Mouse (Mus musculus) Patski (cell line): ENCODE measurements around the gene Hspa12a. TPM values are rescaled to one million over a fixed set of nuclear protein-coding genes. Genes with fewer than 3 reads are reported as not detected.

ENCODE experiments used
- ATAC-seq: fragments of 100-300 bp; one replicate; pipeline ENCODE4 v1.8.0; 2021
- CTCF ChIA-PET: fragments of 350-600 bp; sonication (Branson Sonifier 250); formaldehyde crosslinking; loops from one replicate; lab custom pipeline; 2022; ENCODE audit warnings: inconsistent platforms; lab: Charles Lee
- POLR2A ChIA-PET: fragments of 350-600 bp; sonication (Branson Sonifier 250); formaldehyde crosslinking; loops from one replicate; lab custom pipeline; 2022; ENCODE audit warnings: antibody characterized with exemption, inconsistent platforms; lab: Charles Lee
- DNase-seq: peaks from one replicate; pipeline ENCODE4 v3.0.0-alpha.2; 2011; ENCODE audit warnings: low read depth, low spot score
- H3K27me3 ChIP-seq: fragments of 371-371 bp; one replicate; pipeline ENCODE4 v1.5.1; 2021
- CTCF ChIP-seq: fragments of 100-300 bp; IDR thresholded peaks from one replicate; pipeline ENCODE4 v1.5.1; 2021
- in situ Hi-C: fragments of 300-500 bp; cut with MboI; formaldehyde crosslinking; loops from 3 replicates; pipeline ENCODE4 v1.11.1; 2018; ENCODE audit warnings: low pct_unique_long_range_greater_than_20kb, mixed read lengths
- polyA plus RNA-seq: library from polyadenylated mRNA; unstranded; gene quantifications from one replicate; pipeline ENCODE4 v1.2.3, GENCODE M21; 2021

Gene Hspa12a
- polyA plus RNA-seq, 1 experiment from 2014 or later: 1.1 TPM

DNA sequence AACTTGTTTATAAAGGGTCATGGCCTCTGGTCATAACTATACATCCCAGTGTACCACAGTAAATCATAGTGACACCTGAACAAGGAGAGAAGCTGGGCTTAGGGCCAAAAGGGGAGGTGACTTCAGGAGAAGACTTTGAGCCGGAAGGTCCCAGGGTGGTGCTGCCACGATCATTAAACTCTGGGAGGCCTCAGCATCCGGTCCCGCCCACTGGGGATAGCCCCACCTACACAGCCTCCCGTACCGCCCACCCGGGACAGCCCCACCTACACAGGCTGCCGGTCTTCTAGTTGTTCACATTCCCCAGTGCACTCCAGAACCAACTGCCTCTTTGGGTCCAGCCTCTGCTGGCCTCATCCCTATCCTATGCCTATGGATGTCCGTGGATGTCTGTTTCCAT lies 184.0 kb downstream of the Hspa12a start, which contains the start of gene Pnliprp2:
Gene Pnliprp2 (plus strand): TSS at position 297 of the 400 bp plus-strand sequence.
- peaks cover 15% of the 10 kb centered on the region for H3K27me3 ChIP-seq
- no peak for TF ChIP-seq CTCF
- in situ Hi-C loops: no loop called here
- CTCF ChIA-PET: no interaction called here
- no peak for ATAC-seq
- POLR2A ChIA-PET: no interaction called here
- no peak for DNase-seq

DNA sequence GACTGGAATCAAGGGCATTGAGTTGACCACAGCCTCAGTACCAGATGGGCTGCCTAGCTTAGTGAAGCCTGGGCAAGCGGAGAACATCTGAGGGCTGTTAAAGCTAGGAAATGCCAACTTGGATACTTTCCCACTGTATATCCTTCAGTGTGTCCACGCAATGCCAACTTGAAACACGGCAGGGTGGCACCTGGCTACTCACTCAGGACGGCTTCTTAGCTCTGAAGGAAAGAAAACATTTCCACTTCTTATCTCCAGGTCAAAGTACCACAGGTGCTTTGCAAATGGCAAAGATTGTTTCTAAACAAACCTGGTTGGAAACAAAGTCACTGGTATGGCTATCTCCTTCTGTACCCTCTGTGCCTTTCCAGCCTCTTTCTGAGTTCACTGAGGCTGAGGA lies 184.6 kb downstream of the Hspa12a start:
- H3K27me3 ChIP-seq: peaks cover 9% of the 10 kb centered on the region
- POLR2A ChIA-PET: no interaction called here
- in situ Hi-C loops: no loop called here
- ATAC-seq (no peak), DNase-seq (no peak)
- TF ChIP-seq CTCF: no peak
- CTCF ChIA-PET: no interaction called here

GRCm38 (mm10) chr19:58751504-58751903 lies 191.9 kb downstream of the Hspa12a start:
- ChIA-PET POLR2A (interaction anchor here (0.5 kb wide), 1 partner anchor 28 kb away, joined by 3 read pairs; no protein-coding TSS in a partner anchor), CTCF (interaction anchor here (0.7 kb wide), 1 partner anchor 10 kb away, joined by 3 read pairs; no protein-coding TSS in a partner anchor)
- in situ Hi-C loops: no loop called here
- no peak for ATAC-seq
- TF ChIP-seq CTCF: no peak
- peaks cover 8% of the 10 kb centered on the region for H3K27me3 ChIP-seq
- DNase-seq: no peak

DNA sequence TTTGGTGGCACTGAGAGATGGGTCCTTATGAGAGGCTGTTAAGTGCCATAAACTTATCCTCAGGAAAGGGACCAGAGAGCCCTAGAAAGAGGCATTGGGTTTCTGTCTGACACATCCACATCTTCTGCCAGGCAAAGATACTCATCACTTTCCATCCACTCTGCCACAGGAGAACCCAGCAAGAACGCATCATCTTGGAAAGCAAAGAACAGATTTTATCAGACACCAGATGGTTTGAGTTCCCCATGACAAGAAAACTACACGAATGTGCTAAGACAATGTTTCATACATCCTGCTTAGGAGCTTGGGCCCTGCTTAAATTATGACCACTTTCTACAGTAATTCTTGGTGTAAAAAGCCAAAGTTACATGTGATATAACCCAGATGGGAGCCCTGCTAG lies 192.6 kb downstream of the Hspa12a start:
- DNase-seq: no peak
- ChIA-PET CTCF (no interaction called here), POLR2A (interaction anchor here (0.5 kb wide), 1 partner anchor 29 kb away, joined by 3 read pairs; no protein-coding TSS in a partner anchor)
- in situ Hi-C loops: no loop called here
- H3K27me3 ChIP-seq: peaks cover 8% of the 10 kb centered on the region
- TF ChIP-seq CTCF: no peak
- ATAC-seq: no peak

GRCm38 (mm10) chr19:58747498-58748000 lies 195.9 kb downstream of the Hspa12a start:
- ATAC-seq (no peak), DNase-seq (no peak)
- TF ChIP-seq CTCF: no peak
- ChIA-PET POLR2A (no interaction called here), CTCF (no interaction called here)
- in situ Hi-C loops: no loop called here
- peaks cover 18% of the 10 kb centered on the region for H3K27me3 ChIP-seq

Other genes with a start within 250 kb of the Hspa12a start
- gene Pnliprp1, start 214.8 kb downstream of the Hspa12a start, polyA plus RNA-seq: not detected
- not detected for gene Pnliprp2, start 183.9 kb downstream of the Hspa12a start, polyA plus RNA-seq
- gene 1700019N19Rik, start 149.2 kb downstream of the Hspa12a start, polyA plus RNA-seq: not detected
- gene Eno4, start 229 bp downstream of the Hspa12a start, polyA plus RNA-seq: 0.92 TPM
- 22.7 TPM for gene Shtn1, start 132.4 kb upstream of the Hspa12a start, polyA plus RNA-seq
- not detected for gene Vax1, start 226.4 kb upstream of the Hspa12a start, polyA plus RNA-seq